Mouse (Mus musculus): Measurements from ENCODE around the gene Capza2.

Gene Capza2

DNA sequence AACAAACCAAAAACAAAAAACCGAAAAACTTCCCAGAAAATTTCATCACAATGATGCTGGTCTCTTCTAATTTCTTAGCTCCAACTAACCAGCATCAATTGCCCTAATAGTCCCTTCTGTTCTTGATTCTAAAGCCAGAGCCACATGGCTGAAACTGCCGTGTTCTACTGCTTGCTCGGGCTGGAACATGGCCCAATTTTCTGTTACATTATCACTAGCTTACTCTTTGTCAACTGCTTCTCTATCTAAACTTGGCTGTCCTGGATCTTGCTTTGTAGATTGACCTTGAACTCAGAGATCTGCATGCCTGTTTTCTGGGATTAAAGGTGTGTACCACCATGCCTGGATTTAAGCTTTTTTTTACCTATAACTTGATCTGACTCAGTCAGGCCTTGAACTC is 69.9 kb downstream of the Capza2 start:
- no peak for DNase-seq (ENCODE audit: low spot score in 2 of 2)
